Mouse (Mus musculus) kidney, adult 9 months (tissue): Measurements from ENCODE around the gene Dnah6.

Source experiments
- DNase-seq: peaks from one replicate; pipeline ENCODE4 v3.0.0; 2022

The Dnah6 gene

DNA sequence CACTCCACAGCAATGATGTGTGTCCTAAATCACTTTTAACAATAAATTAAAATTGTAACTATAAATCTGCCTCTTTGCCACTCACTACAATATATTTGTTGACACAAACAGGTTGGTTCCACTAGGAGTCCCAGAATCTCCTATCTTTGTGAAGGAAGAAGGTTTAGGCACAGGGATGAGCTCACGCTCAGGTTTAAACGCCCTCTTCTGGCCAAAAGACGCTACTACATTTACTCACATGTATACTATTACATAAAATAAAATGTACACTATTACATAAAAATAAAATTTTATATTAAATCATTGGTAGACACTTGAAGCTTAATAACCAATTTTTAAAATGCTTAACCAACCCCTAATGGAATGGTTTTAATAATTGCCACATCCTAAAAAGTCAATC lies 201.4 kb downstream of the Dnah6 start:
- peak; percentile 27 for DNase-seq

DNA sequence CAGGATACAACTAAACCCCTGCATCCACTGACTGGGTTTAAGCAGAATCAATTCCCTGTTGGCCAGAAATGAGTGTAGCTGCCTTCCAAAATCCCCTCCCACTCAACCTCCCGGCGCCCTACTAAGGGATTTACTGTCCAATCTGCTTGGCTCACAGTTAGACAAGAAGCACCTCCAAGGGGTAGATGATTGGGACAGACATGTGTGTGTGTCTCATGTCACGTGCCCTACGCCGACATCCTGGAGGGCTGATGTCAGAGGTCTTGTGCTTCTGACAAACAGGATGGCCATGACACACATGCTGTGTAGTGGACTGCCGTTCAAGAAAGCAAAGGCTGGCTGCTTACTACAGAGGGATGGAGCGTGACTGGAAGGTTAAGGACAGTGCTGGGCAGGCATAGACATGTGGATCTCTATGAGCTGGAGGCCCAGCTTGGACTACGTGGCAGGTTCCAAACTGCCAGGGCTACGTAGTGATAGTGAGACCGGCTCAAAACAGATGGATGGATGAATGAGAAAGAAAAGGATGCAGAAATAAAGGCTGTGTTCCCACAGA lies 202.6 kb downstream of the Dnah6 start:
- no peak for DNase-seq

DNA sequence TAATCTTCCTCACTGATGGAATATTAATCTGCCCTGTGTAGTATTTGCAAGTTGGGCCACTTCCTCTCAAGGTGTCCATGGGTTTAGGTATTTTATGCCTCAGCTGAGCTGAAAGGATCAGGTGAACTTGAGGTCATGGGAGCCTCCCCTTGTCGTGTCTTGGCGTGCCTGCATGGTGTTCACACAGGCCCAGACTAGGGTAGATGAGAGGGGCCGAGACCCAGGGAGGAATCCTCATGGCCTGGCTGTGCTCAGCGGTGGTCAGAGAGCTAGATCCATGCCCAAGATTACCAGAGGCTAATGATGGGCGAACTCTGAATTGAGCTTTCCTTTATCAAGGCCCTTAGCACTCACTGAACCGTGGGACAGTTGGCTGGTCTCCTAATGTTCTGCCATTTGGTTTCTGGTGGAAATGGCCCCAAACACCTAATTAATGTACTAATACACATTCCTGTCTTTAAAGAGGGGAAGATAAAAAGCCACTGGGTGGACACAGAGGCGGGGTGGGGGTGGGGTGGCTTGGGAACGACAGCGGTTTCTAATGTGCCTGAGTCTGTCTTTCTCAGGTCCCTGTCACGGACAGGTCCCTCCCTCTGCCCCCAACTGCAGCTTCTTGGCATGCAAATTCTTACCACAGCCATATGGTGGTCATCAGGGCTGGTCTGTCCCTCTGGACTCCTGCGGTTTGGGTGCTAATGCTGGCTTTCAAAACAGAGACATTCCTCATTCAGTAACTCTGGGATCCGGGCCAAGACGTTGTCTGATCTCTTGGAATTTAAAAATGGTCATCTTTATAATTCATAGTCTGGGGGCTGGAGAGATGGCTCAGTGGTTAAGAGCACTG lies 206.9 kb downstream of the Dnah6 start:
- DNase-seq = peak; percentile 58

DNA sequence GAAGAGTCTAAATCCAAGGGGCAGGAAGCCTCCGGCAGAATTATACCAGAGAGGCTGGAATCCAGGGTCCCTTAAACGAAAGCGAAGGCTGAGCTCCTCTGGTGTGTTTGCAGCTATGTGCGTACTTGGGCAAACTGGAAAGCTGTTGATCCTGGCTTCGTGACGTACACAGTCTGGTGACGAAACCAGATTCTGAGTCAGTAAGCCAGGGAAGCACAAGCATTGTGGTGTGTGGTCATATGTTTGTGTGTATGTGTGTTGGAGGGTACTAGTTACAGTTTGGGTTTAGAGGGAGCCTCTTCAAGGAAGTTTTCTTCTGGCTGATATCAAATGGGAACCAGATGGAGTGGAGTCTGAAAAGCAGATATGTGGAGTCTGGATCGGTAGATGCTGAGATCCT lies 208.5 kb downstream of the Dnah6 start:
- no peak for DNase-seq

DNA sequence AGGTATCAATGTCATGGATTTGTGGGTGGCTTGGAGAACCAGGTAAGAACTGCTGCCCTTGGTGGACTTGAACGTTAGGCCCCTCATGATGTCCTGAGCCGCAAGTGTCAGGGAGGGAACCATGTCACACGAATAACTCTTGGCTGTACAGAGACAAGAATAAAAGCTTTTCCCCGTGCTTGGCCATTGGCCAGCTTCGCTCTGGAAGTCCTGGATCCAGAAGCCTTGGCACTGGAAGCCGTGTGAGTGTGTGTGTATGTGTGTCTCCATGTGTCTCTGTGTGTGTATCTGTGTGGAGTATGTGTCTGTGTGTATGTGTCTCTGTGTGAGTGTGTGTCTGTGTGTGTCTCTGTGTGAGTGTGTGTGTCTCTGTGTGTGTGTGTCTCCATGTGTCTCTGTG lies 209.6 kb downstream of the Dnah6 start:
- DNase-seq = no peak

DNA sequence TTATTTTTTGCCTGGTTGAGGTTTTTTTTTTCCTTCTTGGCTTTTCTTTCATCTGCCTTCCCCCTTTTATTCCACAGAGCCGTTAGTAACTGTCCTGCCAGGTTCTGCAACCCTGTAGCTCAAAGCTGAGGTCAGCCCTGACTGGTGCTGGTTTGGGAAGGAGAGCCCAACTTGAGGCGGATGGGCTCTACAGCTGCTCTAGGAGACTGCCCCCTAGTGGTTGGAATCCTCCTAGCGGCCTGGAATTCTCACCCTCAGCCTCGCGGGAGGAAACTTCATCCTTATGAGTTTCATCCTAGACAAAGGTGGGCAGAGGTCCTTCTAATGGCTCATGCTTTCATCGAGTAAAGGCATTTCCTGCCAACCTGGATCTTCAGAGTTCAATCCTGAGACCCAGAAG lies 211.4 kb downstream of the Dnah6 start:
- DNase-seq = peak; percentile 74

DNA sequence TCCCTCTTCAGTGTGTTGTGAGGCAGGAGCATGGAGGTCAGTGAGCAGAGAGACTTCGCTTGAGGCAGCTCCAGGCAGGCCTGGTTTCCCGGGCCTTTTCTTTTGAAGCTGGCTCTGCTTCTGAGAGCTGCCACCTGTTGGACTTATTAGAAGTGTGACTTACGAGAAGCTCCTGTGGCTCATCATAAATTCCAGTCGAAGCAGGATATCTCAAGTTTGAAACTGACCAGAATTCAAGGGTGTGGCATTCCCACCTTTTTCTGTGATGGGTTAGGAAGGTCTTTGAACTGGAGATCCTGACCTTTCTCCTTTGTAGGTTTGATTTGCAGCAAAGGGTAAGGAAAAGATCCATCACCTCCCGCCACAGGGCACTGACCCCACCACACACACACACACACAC lies 217.8 kb downstream of the Dnah6 start:
- no peak for DNase-seq

DNA sequence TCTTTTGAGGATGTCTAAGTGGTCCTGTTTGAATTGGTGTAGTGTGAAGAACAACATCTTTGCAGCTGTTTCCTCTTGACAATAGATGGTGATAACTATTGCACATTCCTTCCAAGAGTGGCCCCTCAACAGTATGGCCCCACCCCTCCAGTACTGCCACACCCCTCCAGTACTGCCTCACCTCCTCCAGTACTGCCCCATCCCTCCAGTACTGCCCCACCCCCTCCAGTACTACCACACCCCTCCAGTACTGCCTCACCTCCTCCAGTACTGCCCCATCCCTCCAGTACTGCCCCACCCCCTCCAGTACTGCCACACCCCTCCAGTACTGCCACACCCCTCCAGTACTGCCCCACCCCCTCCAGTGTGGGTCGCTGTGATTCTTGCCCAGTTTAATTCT lies 219.1 kb downstream of the Dnah6 start:
- no peak for DNase-seq

DNA sequence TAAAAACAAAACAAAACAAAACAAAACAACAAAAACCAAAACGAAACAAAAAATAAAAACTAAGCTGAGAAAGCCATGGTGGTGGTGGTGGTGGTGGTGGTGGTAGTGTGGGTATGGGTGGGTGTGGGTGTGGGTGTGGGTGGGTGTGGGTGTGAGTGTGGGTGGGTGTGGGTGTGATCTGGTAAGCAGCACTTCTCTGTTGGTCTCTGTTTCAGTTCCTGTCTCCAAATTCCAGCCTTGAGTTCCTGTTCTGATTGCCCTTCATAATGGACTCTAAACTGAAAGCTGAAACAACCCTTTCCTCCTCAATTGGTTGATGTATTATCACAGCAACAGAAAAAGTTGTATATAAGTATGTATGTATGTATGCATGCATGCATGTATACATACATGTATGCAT lies 222.6 kb downstream of the Dnah6 start:
- no peak for DNase-seq

DNA sequence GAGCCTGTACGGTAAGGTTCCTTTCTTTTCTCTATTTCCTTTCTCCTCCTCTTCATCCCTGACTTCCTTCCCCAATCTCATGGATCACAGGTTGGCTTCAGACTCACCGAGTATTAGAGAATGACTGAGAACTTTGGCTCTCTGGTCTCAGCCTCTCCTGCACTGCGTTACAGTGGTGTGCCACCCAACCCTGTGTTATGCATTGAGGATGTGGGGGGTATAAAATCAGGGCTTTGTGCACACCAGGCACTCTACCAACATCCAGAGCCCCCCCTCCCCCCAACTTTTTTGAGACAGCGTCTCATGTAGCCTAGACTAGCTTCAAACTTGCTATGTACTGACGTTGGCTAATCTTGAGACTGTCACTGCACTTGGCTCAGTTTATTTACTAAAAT lies 227.8 kb downstream of the Dnah6 start:
- DNase-seq = no peak

DNA sequence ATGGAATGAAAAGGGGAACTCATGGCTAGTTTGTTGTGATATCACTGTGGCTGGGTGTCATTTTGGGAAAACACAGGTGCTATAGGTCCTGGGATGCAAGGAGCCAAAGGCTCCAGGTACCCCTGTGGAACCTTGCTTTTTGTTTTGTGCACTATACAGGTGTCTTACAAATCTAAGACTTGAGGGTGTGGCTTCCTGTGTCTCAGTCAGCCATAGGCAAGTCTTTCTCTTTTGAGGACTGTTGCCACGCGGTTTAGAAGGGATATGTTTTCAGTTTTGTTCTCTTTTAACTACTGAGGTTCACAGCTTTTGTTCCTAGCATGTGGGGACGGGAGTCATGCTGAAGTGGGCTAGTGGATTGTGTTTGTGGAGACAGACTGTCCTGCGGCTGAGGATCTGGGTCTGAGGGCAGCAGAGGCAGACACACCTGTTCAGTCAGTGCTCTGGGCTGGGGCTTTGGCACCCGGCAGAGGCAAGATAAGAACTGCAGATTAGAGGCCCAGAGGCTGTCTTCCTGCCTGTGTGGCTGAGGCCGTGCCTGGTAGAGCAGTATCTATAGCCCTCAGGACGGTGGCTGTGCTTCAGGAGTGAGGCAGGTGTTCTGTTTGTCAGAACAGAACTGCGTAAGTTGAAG lies 228.3 kb downstream of the Dnah6 start:
- no peak for DNase-seq

DNA sequence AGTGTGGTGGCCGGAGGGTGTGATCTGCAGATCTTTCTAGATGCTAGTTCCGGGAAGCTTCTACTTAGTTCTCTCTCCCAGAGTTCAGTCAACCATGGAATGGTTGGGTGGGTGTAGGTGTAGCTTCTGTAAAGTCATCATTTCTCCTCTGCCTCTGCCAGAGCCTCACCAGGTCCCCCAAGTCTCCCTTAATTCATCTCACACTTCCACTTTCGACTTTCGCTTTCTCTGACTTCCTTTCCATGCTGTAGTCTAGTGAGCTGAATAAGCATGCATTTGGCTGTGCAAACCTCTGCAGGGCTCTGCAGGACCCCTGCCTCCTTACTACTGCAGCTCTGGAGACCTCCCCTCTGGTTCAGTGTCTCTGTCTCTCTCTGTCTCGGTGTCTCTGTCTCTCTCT lies 231.2 kb downstream of the Dnah6 start:
- DNase-seq = no peak

DNA sequence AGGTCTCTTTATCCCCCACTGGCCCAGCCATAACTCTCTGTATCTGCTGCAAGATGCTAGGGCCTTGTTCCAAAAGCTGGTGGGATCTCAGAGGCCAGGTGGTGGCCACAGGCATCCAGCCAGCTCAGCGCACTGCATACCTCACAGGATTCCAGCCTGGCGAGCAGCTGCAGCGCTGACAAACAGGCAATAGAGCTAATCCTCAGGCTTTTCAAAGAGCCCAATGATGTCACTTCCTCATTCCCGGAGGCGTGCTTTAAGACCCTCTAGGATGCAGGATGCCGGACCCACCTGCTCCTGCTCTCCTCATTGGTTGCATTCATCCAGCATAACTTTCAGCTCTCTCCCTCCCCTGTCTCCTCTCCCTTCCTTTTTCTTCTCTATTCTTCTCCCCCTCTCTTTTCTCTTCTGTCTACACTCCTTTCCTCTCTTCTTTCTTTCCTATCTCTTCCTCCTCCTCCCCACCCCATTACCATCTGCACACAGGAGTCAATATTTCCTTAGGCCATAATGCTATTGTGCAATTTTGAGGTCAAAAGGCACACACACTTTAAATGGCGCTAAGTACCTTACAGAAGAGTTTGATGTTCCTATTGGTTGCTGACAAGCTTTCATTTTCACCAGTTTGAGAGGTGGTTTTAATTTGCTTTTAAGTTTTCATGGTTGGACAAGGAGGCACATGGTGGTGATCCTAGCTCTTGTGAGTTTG lies 232.3 kb downstream of the Dnah6 start:
- DNase-seq = no peak

DNA sequence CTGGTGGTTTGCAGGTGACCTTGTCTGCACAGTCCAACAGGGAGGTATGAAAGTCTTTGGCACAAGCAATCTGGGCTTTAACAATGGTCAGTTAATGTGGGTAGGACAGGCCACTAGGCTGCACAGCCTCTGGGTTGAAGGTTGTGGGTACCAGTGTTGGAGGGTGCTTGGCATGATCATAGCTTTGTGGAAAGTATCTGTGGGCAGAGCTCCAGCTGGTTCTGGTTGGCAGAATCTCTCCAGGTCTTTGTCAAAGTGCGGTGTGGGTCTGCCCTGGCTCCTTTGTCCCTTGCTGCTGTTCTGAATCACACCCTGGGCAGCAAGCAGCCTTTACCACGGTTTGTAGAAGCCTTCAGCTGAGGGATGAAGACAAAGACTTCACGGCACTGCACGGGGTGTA lies 238.9 kb downstream of the Dnah6 start:
- DNase-seq = no peak

DNA sequence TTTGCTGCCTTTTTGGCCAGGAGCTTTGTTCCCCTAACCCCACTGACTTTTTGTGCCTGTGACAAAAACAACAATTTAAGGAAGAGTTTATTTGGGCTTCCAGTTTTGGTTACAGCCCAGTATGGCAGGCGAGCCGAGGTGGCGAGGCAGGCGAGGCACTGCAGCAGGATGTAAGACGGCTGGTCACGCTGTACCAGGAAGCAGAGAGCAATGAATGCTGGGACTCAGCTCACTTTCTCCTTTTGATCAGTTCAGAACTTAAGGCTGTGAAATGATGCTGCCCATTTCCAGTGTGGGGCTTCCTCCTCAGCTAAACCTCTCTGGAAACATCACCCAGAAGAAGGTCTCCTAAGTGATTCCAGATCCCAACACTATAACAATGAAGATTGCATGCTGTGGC lies 239.6 kb downstream of the Dnah6 start:
- peak; percentile 17 for DNase-seq

DNA sequence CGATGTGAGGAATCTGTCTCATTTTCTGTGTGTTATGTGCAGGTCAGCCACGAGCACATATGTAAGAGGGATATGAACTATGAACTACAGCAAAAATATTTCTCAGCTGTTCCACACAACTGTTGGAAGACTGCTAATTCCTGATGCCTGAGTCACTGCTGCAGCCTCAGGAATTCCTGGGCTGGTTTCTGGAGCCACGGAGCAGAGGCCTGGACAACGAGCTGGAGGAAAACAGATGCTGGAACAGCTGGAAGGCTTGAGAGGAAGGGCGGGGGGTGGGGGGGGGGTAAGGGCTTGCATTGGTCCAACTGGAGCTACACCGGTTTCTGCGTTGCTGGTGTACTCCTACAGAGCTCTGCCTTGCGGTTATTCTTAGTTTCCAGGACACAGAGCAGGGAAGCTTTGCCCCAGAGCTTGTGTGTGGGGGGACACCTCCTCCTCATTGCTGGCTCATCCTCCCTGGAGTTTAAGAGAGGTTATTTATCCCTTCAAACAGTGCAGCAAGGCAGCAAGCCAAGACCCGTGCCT lies 240.3 kb downstream of the Dnah6 start:
- DNase-seq = peak; percentile 41

DNA sequence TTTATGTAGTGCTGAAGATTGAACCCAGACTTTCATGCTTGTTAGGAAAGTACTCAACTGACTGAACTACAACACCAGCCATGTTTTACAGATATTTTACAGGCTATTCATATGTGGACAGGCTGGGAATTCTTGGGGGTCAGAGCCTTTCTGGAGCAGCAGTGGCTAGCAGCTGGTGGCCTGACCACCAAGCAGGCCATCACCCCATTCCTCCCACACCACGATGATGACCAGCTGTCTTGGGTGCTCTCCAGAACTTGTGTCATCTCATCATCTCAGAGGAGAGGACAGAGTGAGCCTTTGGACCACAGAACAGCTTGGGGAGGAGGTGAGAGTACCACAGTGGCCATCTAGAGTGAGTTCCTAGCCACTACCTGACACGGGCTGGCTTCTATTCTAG lies 244.6 kb downstream of the Dnah6 start:
- DNase-seq = no peak

DNA sequence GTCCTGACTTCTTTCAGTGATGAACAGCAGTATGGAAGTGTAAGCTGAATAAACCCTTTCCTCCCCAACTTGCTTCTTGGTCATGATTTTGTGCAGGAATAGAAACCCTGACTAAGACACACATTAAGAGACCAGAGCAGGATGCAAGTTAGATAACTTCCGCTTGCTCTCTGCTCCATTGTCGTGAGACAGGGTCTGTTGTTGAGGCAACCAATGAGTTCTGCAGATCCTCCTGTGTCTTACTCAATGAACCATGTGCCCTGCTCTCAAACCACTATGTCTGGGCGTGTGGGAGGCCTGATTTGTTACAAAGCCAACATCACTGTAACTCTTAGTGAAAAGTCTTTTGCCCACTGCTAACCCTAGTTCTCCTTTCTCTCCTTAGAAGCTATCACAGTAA lies 250.4 kb downstream of the Dnah6 start:
- DNase-seq = no peak

DNA sequence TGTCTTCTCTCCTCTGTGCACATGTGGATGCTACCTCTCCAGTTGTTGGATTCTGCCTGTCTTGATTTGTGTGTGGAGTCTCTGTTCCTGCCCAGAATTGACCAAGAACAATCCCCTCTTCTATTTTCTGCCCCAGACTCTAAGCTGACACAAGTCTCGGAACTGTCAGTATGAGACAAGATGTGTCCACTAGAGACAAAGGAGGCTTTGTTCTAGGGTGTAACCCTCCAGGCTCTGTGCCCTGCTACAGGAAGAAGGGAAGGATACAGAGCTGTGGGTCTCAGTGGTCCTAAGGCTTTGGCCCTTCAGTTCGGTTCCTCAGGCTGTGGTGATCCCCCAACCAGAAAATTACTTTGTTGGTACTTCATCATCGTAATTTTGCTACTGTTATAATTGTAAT lies 251.7 kb downstream of the Dnah6 start:
- no peak for DNase-seq
